Mouse (Mus musculus) lung, adult 2 months (tissue): ENCODE data around the gene Mbtps1. TPM values are rescaled to one million over a fixed set of nuclear protein-coding genes. Genes with fewer than 3 reads are reported as not detected.

Source experiments
- DNase-seq: peaks from one replicate; pipeline ENCODE4 v3.0.0; 2022
- H3K4me1 ChIP-seq: fragments of 200-500 bp; 2 replicates; pipeline ENCODE4 v1.6.1; 2011; ENCODE audit warnings: low read length; ENCODE audit not compliant: control insufficient read depth, insufficient read depth
- H3K4me3 ChIP-seq: fragments of 200-500 bp; replicated peaks from 2 replicates; pipeline ENCODE3; 2011; ENCODE audit warnings: low read depth, mild to moderate bottlenecking, control low read depth, low read length; ENCODE audit errors: extremely low read depth
- CTCF ChIP-seq: fragments of 200-500 bp; IDR thresholded peaks from 2 replicates; pipeline ENCODE4 v1.5.1; 2011; ENCODE audit warnings: mild to moderate bottlenecking, low read length, control low read depth; ENCODE audit not compliant: insufficient read depth
- POLR2A ChIP-seq: fragments of 200-500 bp; IDR thresholded peaks from 2 replicates; pipeline ENCODE4 v1.6.1; 2011; ENCODE audit warnings: low read depth, mild to moderate bottlenecking, control low read depth, low read length, borderline replicate concordance; ENCODE audit errors: extremely low read depth
- WGBS: fragments of 180-500 bp; shearing (Covaris S2); methylation state at CpG from one replicate; pipeline ENCODE4 v1.1.7; 2018; 5-methylcytosine and 5-hydroxymethylcytosine counted together
- polyA plus RNA-seq: library from polyadenylated mRNA; depleted of rRNA; stranded (reverse); fragments of >200 nt; gene quantifications from 2 replicates; pipeline ENCODE4 v1.2.3, GENCODE M21; 2012

The Mbtps1 gene
- polyA plus RNA-seq, 1 experiment = 87.4 TPM

DNA sequence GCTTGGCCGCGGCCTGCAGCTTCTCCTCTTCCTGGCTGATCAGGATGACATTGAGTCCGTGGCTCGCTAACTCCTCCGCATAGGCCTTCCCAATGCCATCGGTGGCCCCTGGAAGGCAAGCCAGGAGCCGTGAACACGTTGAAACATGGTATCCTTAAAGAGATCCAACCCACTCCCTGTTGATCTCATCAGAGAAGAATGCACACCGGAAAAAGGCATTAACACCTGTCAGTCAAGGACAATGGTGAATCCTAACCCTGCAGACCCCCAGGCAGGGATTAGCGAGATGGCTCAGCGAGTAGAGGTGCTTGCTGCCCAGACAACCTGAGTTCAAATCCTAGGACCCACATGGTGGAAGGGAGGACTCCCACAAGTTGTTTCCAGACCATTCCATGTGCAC is 7.8 kb upstream of the Mbtps1 start:
- WGBS = 68% methylated on average over 11 of the region's 11 CpGs
- no peak for DNase-seq

DNA sequence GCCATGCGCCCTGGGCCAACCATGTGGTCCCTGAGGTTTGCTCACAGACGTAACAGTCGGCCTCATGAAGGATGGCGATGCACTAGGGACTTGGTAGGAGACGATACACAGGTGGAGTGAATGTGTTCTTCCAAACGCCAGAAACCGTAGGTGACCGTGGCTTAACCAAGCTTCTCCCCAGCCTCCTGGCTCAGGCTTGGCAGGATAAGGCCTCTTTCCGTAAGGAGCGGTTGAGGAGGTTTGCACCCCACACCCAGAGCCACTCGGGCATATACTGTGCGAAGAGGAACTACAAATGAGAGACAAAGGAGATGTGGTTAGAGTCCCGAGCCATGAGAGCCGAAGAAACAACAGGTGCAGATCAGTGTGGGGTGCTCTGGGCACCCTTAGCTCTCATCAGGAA is 5.3 kb upstream of the Mbtps1 start:
- no peak for DNase-seq
- 84% methylated on average over 14 of the region's 14 CpGs for WGBS
- TF ChIP-seq POLR2A (no peak), CTCF (no peak)
- no peak overlapping the region for H3K4me3 ChIP-seq
- peaks cover 3% of the 10 kb centered on the region; the same call in 1 of the 2 replicates for H3K4me1 ChIP-seq

More for the DNA sequence above, 7.8 kb upstream of the Mbtps1 start:
- no peak for TF ChIP-seq CTCF
- TF ChIP-seq POLR2A = no peak
- Histone ChIP-seq H3K4me1 (no peaks in the 10 kb centered on the region), H3K4me3 (no peak overlapping the region)

DNA sequence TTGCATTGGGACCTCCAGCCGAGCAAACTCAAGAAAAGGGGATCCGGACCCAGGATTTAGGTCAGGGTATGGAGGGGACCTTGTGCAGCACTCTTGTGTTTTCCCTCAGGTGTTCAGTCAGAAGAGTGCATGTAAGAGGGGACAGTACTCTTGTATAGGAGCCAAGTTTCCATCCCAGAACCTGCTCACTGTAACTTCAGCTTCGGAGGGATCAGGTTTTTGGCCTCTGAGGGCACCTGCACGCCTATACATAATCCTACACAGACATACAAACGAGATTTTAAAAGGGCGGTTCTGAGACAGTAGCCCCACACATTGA is 826 bp upstream of the Mbtps1 start:
- Histone ChIP-seq H3K4me1 (peaks cover 8% of the 10 kb centered on the region), H3K4me3 (no peak overlapping the region)
- no peak for DNase-seq
- WGBS = 88% methylated on average over 6 of the region's 6 CpGs
- TF ChIP-seq CTCF (no peak), POLR2A (no peak)

DNA sequence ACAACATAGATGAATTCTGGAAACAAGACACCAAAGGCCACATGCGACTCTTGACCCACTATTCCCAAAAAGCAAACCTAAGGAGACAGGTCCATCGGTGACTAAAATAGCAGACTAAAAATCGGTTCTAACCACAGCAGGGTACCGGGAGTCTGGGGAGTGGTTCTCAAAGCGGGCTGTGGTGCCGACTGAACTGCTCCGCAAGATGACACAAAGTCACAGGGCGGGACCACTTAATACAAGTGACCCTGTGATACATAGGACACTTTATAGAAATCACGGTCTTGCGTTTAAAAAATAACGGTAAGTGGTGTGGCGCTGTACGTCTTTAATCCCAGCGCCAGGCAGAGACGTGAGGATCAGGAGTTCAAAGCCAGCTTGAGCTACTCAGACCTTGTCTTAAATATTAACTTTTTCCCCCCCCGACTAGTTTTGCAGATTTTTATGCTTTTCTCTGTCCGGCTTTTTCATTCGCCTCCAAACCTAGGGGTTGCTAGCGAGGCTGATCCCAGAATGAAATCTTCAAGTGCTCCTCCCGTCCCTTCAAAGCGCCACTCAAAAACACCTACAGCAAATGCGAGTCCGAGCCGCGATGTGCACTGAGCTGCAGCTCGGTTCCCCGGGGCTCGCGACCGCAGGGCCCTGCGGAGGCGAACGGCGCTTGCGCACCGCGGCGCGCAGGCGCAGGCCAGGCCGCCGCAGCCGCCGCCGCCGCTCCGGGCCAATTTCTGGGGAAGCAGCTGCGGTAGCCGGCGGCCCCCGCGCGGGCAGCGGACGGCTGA is 523 bp downstream of the Mbtps1 start:
- no peak for TF ChIP-seq CTCF
- TF ChIP-seq POLR2A = peak; percentile 29; the same call in 1 of the 2 replicates
- H3K4me3 ChIP-seq = peak overlapping the region; percentile 53
- under 1% methylated on average over 55 of the region's 55 CpGs for WGBS
- peaks cover 9% of the 10 kb centered on the region for H3K4me1 ChIP-seq
- no peak for DNase-seq

DNA sequence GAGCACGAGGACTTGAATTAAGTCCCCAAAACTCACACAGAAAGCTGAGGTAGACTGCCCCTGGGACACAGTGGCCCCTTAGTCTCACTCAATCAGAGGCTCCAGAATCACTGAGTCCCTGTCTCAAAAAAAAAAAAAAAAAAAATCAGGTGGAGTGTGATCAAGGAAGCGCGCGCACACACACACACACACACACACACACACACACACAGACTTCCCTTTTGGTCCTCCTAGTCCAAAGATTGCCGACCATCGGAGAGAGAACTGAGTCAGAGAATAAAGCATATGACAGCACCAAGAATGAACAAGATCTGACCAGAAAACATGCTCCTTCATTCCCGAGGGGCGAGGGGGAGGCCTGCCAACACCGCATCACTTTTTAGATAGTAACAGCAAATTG is 1.4 kb downstream of the Mbtps1 start:
- DNase-seq = no peak
- no peak for TF ChIP-seq POLR2A
- no peak for TF ChIP-seq CTCF
- H3K4me3 ChIP-seq = peak overlapping the region; percentile 19
- peaks cover 17% of the 10 kb centered on the region for H3K4me1 ChIP-seq
- 55% methylated on average over 9 of the region's 9 CpGs for WGBS

DNA sequence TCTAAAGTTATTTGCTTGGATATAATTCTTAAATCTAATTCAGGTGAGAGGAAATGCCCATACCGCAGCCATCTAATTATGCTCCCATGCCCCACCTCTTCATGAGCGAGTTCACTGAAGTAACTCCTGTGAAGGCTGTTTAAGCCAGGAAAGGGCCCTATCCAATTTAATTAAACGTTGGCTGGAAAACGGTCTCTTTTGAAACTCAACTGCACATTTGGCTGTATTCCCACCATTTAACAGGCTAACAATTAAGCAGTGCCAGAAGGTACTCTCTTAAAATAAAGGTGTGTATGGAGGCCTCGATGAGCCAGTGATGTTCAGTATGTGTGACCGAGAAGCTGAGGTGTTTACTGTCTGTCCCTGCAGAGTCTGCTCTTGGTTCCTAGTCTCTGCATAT is 2.7 kb downstream of the Mbtps1 start:
- no peak for DNase-seq
- Histone ChIP-seq H3K4me3 (no peak overlapping the region), H3K4me1 (peaks cover 19% of the 10 kb centered on the region)
- TF ChIP-seq CTCF = no peak
- no peak for TF ChIP-seq POLR2A
- 53% methylated on average over 6 of the region's 6 CpGs for WGBS

DNA sequence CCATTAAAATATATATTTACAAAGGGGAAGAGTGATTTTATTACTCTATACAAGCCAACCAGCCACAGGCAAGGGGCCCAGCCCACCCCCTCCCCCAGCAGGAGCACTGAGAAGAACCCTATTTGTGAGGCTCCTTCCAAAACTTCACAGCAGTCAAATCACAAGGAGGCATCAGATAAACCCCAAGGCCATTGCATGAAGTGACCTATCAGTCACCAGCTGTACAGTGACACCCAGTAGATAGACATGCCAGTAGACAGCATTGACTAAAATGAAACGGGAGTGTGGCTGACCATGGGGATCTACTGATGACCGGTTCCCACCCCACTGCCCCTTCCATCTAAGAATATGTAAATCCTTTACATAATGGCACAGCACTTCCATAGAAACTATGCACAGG is 5.6 kb downstream of the Mbtps1 start:
- no peak for DNase-seq
- TF ChIP-seq POLR2A = no peak
- TF ChIP-seq CTCF = no peak
- 57% methylated on average over 2 of the region's 2 CpGs for WGBS

DNA sequence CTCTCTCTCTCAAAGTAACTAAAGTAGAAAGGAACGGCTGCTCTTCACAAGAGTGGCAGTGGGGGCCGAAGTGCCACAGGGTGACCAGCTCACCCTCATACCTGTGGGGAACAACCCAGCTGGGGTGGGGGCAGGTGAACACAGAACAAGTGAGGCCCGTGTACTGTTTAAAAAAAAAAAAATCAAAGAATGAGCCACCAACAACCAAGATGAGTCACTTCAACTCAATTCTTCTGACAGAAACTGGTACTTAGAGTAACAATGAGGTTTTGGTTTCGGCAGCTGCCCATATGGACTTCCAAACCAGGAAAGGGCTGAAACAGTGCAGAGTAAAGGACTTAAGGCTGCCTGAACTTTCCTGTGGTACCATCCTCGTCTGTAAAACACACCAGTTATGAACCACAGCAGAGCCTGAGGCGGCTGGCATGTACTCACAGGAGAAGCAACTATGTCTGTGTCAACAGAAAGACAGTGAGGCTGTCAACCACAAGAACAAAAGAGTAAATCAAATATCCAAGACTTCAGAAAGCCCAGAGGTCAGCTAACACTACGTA is 9.9 kb downstream of the Mbtps1 start:
- TF ChIP-seq CTCF = no peak
- 58% methylated on average over 7 of the region's 7 CpGs for WGBS
- Histone ChIP-seq H3K4me3 (no peak overlapping the region), H3K4me1 (peaks cover 20% of the 10 kb centered on the region)
- DNase-seq = no peak

More for the DNA sequence above, 5.6 kb downstream of the Mbtps1 start:
- Histone ChIP-seq H3K4me1 (peaks cover 20% of the 10 kb centered on the region), H3K4me3 (no peak overlapping the region)

DNA sequence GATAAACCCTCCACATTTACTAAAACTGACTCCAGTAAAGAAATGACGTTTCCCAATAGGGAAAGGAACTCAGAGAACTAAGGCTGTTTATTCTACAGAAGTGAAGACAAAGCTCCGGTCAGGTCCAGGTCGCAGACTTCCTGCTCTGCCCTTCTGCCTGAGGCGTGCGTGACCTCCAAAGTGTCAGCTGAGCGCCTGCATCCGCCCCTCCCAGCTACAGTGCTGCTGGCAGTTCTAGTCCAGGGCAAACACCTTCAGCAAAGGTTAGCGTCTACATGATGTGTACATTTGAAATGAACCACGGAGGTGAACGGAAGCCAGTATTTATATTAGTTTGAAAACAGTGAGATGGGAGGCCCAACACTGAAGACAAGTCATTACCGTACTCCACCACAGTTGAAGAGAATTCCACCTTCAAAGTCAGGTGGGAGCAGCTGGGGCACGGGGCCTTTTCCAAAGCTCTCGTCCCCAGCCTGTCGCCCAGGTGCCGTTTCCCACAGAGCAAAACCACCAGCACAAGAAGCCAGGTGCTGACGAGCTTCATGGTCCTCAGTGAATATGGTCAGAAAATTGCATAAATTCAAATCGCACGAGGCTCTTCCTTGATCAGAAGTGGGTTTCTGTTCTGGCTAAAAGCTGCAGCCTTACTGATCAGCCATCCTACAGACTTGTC is 11.4 kb downstream of the Mbtps1 start:
- TF ChIP-seq CTCF = no peak
- TF ChIP-seq POLR2A = no peak
- no peak overlapping the region for H3K4me3 ChIP-seq
- DNase-seq = no peak
- peaks cover 11% of the 10 kb centered on the region for H3K4me1 ChIP-seq
- 48% methylated on average over 18 of the region's 18 CpGs for WGBS

DNA sequence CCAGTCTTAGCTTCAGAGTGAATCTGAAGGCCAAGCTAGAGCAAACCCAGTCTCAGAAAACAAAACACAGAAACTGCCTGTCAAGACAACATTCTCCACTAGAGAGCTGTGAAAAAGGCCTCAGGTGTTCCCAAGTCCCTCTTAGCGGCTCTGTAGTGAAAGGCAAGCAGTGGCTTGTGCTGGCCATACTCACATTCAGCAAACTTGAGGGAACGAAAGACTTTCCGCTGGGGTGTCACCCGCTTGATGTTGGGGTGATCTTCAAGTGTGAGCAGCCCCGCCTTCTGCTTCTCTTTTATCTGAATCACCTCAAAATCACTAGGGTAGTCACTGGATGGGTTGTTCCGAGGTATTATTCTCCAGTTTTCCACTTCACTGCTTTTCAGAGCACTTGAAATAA is 12.7 kb downstream of the Mbtps1 start:
- DNase-seq = no peak
- peaks cover 9% of the 10 kb centered on the region for H3K4me1 ChIP-seq
- TF ChIP-seq CTCF = no peak
- TF ChIP-seq POLR2A = no peak
- WGBS = 90% methylated on average over 6 of the region's 6 CpGs
- no peak overlapping the region for H3K4me3 ChIP-seq
